Mouse (Mus musculus) CH12.LX (cell line): ENCODE measurements around the gene Clcc1.

Experiments
- CTCF ChIP-seq, 2 experiments: IDR thresholded peaks in 1 of 2; conservative IDR thresholded peaks in 1 of 2; 2 replicates each; pipeline ENCODE4 v1.5.1; 2011 to 2012; ENCODE audit warnings: low read depth in 2 of 2, low read length in 2 of 2, improper control_type of control experiment in 1 of 2, inconsistent platforms in 1 of 2, mild to moderate bottlenecking in 1 of 2, moderate library complexity in 1 of 2
- UBTF ChIP-seq: IDR thresholded peaks from 2 replicates; pipeline ENCODE4 v1.6.1; 2012; ENCODE audit warnings: low read depth, mild to moderate bottlenecking, inconsistent platforms, low read length, improper control_type of control experiment, moderate library complexity
- USF1 ChIP-seq: IDR thresholded peaks from 2 replicates; pipeline ENCODE4 v1.6.1; 2014; ENCODE audit warnings: low read depth, mild to moderate bottlenecking, inconsistent platforms, low read length, improper control_type of control experiment

DNA sequence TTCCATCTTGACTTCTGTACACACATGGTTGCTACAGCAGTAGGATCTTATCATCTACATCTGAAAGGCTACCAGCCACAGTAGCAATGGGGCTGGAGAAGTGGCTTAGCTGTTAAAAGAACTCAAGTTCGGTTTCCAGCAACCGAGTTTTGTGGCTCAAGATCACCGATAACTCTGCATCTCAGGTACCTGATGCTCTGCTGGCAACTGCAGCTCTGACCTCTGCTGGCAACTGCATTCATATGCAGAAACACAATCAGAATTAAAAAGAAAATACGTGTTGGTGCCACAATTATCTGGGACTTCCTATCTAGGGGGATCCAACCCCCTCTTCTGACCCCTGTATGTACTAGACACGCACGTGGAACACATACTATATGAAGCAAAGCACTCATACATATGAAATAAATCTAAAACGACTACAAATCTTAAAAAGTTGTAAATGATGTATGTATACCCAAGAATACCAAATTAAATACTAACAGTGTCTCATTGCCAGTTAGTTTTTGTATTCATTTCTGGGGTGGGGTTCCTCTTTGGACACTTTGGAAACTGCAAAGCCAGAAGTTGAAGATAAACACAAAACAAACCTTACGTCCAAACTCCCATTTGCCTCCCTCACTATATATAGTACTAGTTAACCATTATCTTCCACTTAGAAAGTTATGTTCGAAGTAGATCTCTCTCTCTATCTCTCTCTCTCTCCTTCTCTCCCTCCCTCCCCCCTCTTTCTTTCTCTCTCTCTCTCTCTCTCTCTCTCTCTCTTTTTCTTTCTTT, 659 bp upstream of the Clcc1 start:
- TF ChIP-seq CTCF (conservative IDR thresholded peaks at IDR 0.05 in 1 of 2, IDR thresholded peaks at IDR 0.05 in 1 of 2; ENCODE audit: low read depth in 2 of 2, low read length in 2 of 2) = peak in 1 of 2 experiments; percentile 77; a peak in 2 of 4 replicates
- TF ChIP-seq UBTF = no peak
- no peak for TF ChIP-seq USF1
